Mouse (Mus musculus) right cerebral cortex, postnatal 4 days (tissue): Measurements from ENCODE around the gene Mapk9.
A peak's percentile ranks its signal among the peaks of the same experiment; 100 is the strongest.
"Not testable (repeated sequence)": the region's sequence is repeated elsewhere in the genome, so short reads cannot be mapped to it uniquely, and the experiment has no call there.

Source experiments
- DNase-seq: peaks from one replicate; pipeline ENCODE4 v3.0.0-alpha.2; 2022

Mapk9 gene

GRCm38 (mm10) chr11:49846401-49847070 is at the start of gene Mapk9:
Gene Mapk9, plus strand, starts transcription at chr11:49846751.
- peak; percentile 97 for DNase-seq

GRCm38 (mm10) chr11:49798931-49799330 is 47.6 kb upstream of the Mapk9 start:
- no peak for DNase-seq

GRCm38 (mm10) chr11:49801516-49801915 is 45.0 kb upstream of the Mapk9 start:
- DNase-seq = peak; percentile 18

GRCm38 (mm10) chr11:49803801-49804200 is 42.8 kb upstream of the Mapk9 start:
- DNase-seq = no peak

GRCm38 (mm10) chr11:49806218-49806617 is 40.3 kb upstream of the Mapk9 start:
- DNase-seq = no peak

GRCm38 (mm10) chr11:49808946-49809345 is 37.6 kb upstream of the Mapk9 start:
- no peak for DNase-seq

GRCm38 (mm10) chr11:49810696-49811095 is 35.9 kb upstream of the Mapk9 start:
- DNase-seq = not testable (repeated sequence)

GRCm38 (mm10) chr11:49811099-49811541 is 35.4 kb upstream of the Mapk9 start:
- DNase-seq = no peak

- DNase-seq = no peak
Measured at GRCm38 (mm10) chr11:49811879-49812278, 34.7 kb upstream of the Mapk9 start.

- peak; percentile 41 for DNase-seq
Measured at GRCm38 (mm10) chr11:49818869-49819566, 27.5 kb upstream of the Mapk9 start.

GRCm38 (mm10) chr11:49819676-49820075 is 26.9 kb upstream of the Mapk9 start:
- DNase-seq = peak; percentile 17

- DNase-seq = no peak
Measured at GRCm38 (mm10) chr11:49820928-49821327, 25.6 kb upstream of the Mapk9 start.

- no peak for DNase-seq
Measured at GRCm38 (mm10) chr11:49821546-49821945, 25.0 kb upstream of the Mapk9 start.

- DNase-seq = no peak
Measured at GRCm38 (mm10) chr11:49822337-49822736, 24.2 kb upstream of the Mapk9 start.

- DNase-seq = peak; percentile 64
Measured at GRCm38 (mm10) chr11:49824896-49825295, 21.7 kb upstream of the Mapk9 start.

- no peak for DNase-seq
Measured at GRCm38 (mm10) chr11:49827243-49827642, 19.3 kb upstream of the Mapk9 start.

GRCm38 (mm10) chr11:49829176-49829745 is 17.3 kb upstream of the Mapk9 start:
- no peak for DNase-seq

GRCm38 (mm10) chr11:49831980-49832379 is 14.6 kb upstream of the Mapk9 start:
- DNase-seq = no peak

GRCm38 (mm10) chr11:49832962-49833361 is 13.6 kb upstream of the Mapk9 start:
- no peak for DNase-seq

GRCm38 (mm10) chr11:49834248-49834647 is 12.3 kb upstream of the Mapk9 start:
- DNase-seq = no peak

- DNase-seq = no peak
Measured at GRCm38 (mm10) chr11:49835257-49835956, 11.1 kb upstream of the Mapk9 start.

- DNase-seq = no peak
Measured at GRCm38 (mm10) chr11:49837717-49838407, 8.7 kb upstream of the Mapk9 start.

- no peak for DNase-seq
Measured at GRCm38 (mm10) chr11:49840666-49841065, 5.9 kb upstream of the Mapk9 start.
